In the genomic region with DNA sequence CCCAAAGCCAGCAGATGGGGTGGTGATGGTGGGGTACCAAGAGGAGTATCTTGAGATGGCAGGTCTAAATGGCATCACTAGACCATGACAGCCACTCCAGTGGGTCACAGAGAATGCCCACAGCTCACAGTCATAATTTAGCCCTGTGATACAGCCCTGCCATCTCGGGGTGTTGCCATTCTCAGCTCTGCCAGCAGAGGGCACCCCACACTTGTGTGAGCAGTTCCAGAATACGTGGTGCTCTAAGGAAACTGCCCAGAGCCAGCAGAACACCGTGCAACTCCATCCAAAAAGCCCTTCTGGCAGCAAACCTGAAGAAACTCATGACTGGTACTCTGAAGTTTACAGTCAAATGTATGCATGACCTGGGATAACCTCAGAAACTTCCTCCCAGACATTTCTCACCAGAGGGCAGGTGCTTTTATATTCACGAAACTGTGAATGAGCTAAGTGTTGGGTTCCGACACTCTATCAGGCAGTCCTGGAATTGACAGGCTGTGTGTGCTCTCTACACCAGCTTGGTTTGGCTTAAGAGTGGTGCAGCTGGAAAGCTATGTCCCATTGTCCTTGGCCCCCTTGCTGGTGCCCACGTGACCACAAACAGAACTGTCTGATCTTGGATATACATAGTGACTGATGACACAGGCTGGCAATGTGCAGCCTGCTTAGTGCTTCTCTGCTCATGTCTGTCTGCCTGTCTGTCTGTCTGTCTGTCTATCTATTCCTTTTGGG, we compare ENCODE assay signal across 8 mouse cellular contexts. TPM values are rescaled to one million over a fixed set of nuclear protein-coding genes. Genes with fewer than 3 reads are reported as not detected.
A peak's percentile ranks its signal among the peaks of the same experiment; 100 is the strongest.
DNase-seq lines count a peak whose midpoint lies in the region; ATAC-seq and TF ChIP-seq lines count a peak whose summit lies in the region.

No protein-coding gene starts in this region.

- H3K4me3 ChIP-seq in hindbrain, embryonic 14.5 days (replicated peaks; ENCODE audit: low read length) = no peak overlapping the region

- H3K36me3 ChIP-seq in hindbrain, embryonic 14.5 days (replicated peaks; ENCODE audit: control insufficient read depth, insufficient read depth) = no peaks in the 10 kb centered on the region

- H3K4me1 ChIP-seq in hindbrain, embryonic 14.5 days (replicated peaks; ENCODE audit: control insufficient read depth, insufficient read depth, low read length) = no peaks in the 10 kb centered on the region

- no peak overlapping the region for H3K9ac ChIP-seq in hindbrain, embryonic 14.5 days

- H3K4me2 ChIP-seq in hindbrain, embryonic 14.5 days (replicated peaks) = no peak overlapping the region

- H3K9me3 ChIP-seq in hindbrain, embryonic 14.5 days (ENCODE audit: control insufficient read depth, low read length) = no peaks in the 10 kb centered on the region

- no peak overlapping the region for H3K27ac ChIP-seq in hindbrain, embryonic 14.5 days

- 42% methylated on average over 6 of the region's 6 CpGs for WGBS in hindbrain, embryonic 14.5 days

- POLR2A ChIA-PET in Patski (lab: Charles Lee) = interaction anchor here (1.5 to 2.3 kb wide), 2 partner anchors 170 to 171 kb away, joined by 3 to 7 read pairs; no protein-coding TSS in a partner anchor

- peak; percentile 18 for ATAC-seq in Patski
- peak; percentile 67; the same call in 1 of the 2 replicates for ATAC-seq in hindbrain, embryonic 14.5 days (ENCODE audit: low FRiP score)

- TF ChIP-seq CTCF in Patski (IDR thresholded peaks at IDR 0.05) = peak; percentile 92

- DNase-seq in Patski (ENCODE audit: low read depth, low spot score) = no peak
- peak; percentile 85 for DNase-seq in cerebellum, adult 9-11 months
- DNase-seq in frontal cortex, postnatal 36 days (ENCODE audit: low spot score in 2 of 2) = peak; percentile 90 to 93
- DNase-seq in hindbrain, embryonic 14.5 days (ENCODE audit: low spot score) = peak; percentile 83
- DNase-seq in layer of hippocampus, postnatal 14 days (ENCODE audit: low spot score in 2 of 2) = peak; percentile 80 to 90
- DNase-seq in lung, postnatal 14 days = peak; percentile 94
- DNase-seq in right cerebral cortex, adult 18-20 months = peak; percentile 82
- peak; percentile 81 for DNase-seq in urinary bladder, postnatal 10 days (ENCODE audit: low spot score)

- CTCF ChIA-PET in Patski (lab: Charles Lee) = interaction anchor here (0.7 to 7.6 kb wide), 32 partner anchors 9 to 311 kb away, joined by 3 to 110 read pairs (median 4); a partner anchor contains a TSS

- no peaks in the 10 kb centered on the region for H3K27me3 ChIP-seq in Patski
- peaks cover 5% of the 10 kb centered on the region; the same call in 1 of the 2 replicates for H3K27me3 ChIP-seq in hindbrain, embryonic 14.5 days (ENCODE audit: control insufficient read depth, insufficient read depth, low read length)

- in situ Hi-C loops in Patski (cut with MboI; ENCODE audit: low pct_unique_long_range_greater_than_20kb) = loop anchor here (5.0 kb wide), 1 partner anchor 174 kb away; no protein-coding TSS in a partner anchor

RNA-seq across cellular contexts. Expression of a gene that starts 55.2 kb away (rescaled TPM):
- polyA plus RNA-seq in Patski (2021) = 11.6 TPM
- 5.2 and 5.3 TPM in 2 replicates for polyA plus RNA-seq in hindbrain, embryonic 14.5 days (2014; fragmentation: Nextera tagmentation; extraction: Ambion mirVana)
- total RNA-seq in layer of hippocampus, postnatal 14 days (2021) = 10 to 100 TPM; 27.6 to 30.4 TPM
